Mouse (Mus musculus) heart, embryonic 14.5 days (tissue): ENCODE measurements around the gene Hspd1. TPM values are rescaled to one million over a fixed set of nuclear protein-coding genes. Genes with fewer than 3 reads are reported as not detected.
A peak's percentile ranks its signal among the peaks of the same experiment; 100 is the strongest.
"Not testable (repeated sequence)": the region's sequence is repeated elsewhere in the genome, so short reads cannot be mapped to it uniquely, and the experiment has no call there.

Experiments used
- ATAC-seq: fragments of 200-750 bp; cut with Nextera tagmentation; 2 replicates; pipeline ENCODE4 v1.8.0; 2017; ENCODE audit warnings: low read depth, moderate TSS enrichment; ENCODE audit not compliant: insufficient number of reproducible peaks, insufficient read depth, low FRiP score
- H3K27ac ChIP-seq, 2 experiments: fragments of 200-500 bp in 1 of 2; fragments of 300-500 bp in 1 of 2; sonication (generic) in 1 of 2; replicated peaks in 1 of 2; 2 replicates each; pipeline ENCODE4 v1.5.1; 2012 to 2014; ENCODE audit warnings: low read depth in 2 of 2, low read length in 2 of 2, control low read depth in 1 of 2, mild to moderate bottlenecking in 1 of 2, mixed read lengths in 1 of 2; ENCODE audit not compliant: control insufficient read depth in 1 of 2, insufficient read depth in 1 of 2
- H3K27me3 ChIP-seq: fragments of 300-500 bp; sonication (generic); 2 replicates; pipeline ENCODE4 v1.6.1; 2014; ENCODE audit warnings: mild to moderate bottlenecking, low read length, control low read depth; ENCODE audit not compliant: control insufficient read depth, insufficient read depth
- H3K36me3 ChIP-seq: fragments of 300-500 bp; sonication (generic); 2 replicates; pipeline ENCODE4 v1.6.1; 2014; ENCODE audit warnings: mild to moderate bottlenecking, control low read depth, low read length, mixed read lengths; ENCODE audit not compliant: control insufficient read depth, insufficient read depth
- H3K4me1 ChIP-seq, 2 experiments: fragments of 200-500 bp in 1 of 2; fragments of 300-500 bp in 1 of 2; sonication (generic) in 1 of 2; 2 replicates each; pipeline ENCODE4 v1.6.1; 2012 to 2014; ENCODE audit warnings: low read length in 2 of 2, control low read depth in 1 of 2, mixed read lengths in 1 of 2; ENCODE audit not compliant: control insufficient read depth in 2 of 2, insufficient read depth in 2 of 2
- H3K4me2 ChIP-seq: fragments of 300-500 bp; sonication (generic); 2 replicates; pipeline ENCODE4 v1.6.1; 2014; ENCODE audit warnings: mild to moderate bottlenecking, low read length
- H3K4me3 ChIP-seq, 2 experiments: fragments of 200-500 bp in 1 of 2; fragments of 300-500 bp in 1 of 2; sonication (generic) in 1 of 2; 2 replicates each; pipeline ENCODE4 v1.5.1; 2012 to 2014; ENCODE audit warnings: low read length in 2 of 2, mild to moderate bottlenecking in 2 of 2, control low read depth in 1 of 2, low read depth in 1 of 2, moderate library complexity in 1 of 2; ENCODE audit not compliant: control insufficient read depth in 1 of 2, insufficient read depth in 1 of 2
- H3K9ac ChIP-seq: fragments of 300-500 bp; sonication (generic); 2 replicates; pipeline ENCODE4 v1.6.1; 2014; ENCODE audit warnings: mild to moderate bottlenecking, low read length
- H3K9me3 ChIP-seq: fragments of 300-500 bp; sonication (generic); 2 replicates; pipeline ENCODE4 v1.6.1; 2016; ENCODE audit warnings: low read length, control low read depth; ENCODE audit not compliant: control insufficient read depth
- WGBS: fragments of 180-500 bp; shearing (Covaris S2); extraction: QIAGEN DNeasy Blood & Tissue Kit; methylation state at CpG from one replicate; pipeline ENCODE4 v1.1.7; 2014; 5-methylcytosine and 5-hydroxymethylcytosine counted together
- polyA plus RNA-seq: library from polyadenylated mRNA; unstranded; fragments of >200 nt; fragmentation: Nextera tagmentation; extraction: Ambion mirVana; gene quantifications from 2 replicates; pipeline ENCODE4 v1.2.1, GENCODE M21; 2014

The Hspd1 gene
- polyA plus RNA-seq, 1 experiment from 2014 or later = 380 TPM

DNA sequence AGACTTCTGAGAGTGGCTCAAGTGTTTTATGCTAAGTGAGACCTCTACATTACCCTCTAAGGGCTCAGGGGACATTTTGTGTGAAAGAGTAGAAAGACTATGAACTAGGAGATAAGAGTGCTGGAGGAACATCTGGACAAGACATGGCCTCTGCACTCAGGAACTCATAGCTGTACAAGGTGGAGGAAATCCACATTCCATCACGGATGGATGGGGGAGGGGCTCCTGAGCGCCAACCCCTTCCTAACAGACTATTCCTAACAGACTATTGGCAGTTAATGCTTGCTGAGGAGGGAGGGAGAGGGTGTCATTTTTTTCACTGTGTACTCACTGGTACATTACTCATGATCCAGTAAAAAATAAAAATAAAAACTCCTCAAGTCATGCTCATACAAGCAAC lies 13.3 kb downstream of the Hspd1 start:
- Histone ChIP-seq H3K4me2 (no peak overlapping the region), H3K4me1 (peaks cover 4 to 18% of the 10 kb centered on the region in 2 experiments; a peak in 3 of 4 replicates), H3K4me3 (no peak overlapping the region), H3K27ac (0 out of 4 replicates have a peak overlapping the region, but pooled peaks of 1 of the 2 experiments have one; percentile 34), H3K36me3 (peaks cover 58% of the 10 kb centered on the region), H3K27me3 (no peaks in the 10 kb centered on the region), H3K9me3 (no peaks in the 10 kb centered on the region), H3K9ac (no peak overlapping the region)
- ATAC-seq = no peak
- 41% methylated on average over 2 of the region's 2 CpGs for WGBS

GRCm38 (mm10) chr1:55072328-55072727 lies 15.7 kb downstream of the Hspd1 start:
- not testable (repeated sequence) for H3K4me3 ChIP-seq, H3K27me3 ChIP-seq, H3K9me3 ChIP-seq, H3K27ac ChIP-seq, H3K4me2 ChIP-seq, ATAC-seq, H3K9ac ChIP-seq
- Histone ChIP-seq H3K36me3 (peaks cover 59% of the 10 kb centered on the region), H3K4me1 (peaks cover 4 to 18% of the 10 kb centered on the region in 2 experiments; a peak in 3 of 4 replicates)

- Histone ChIP-seq H3K36me3 (peaks cover 45% of the 10 kb centered on the region), H3K27ac (no peak overlapping the region), H3K9me3 (no peaks in the 10 kb centered on the region), H3K4me2 (no peak overlapping the region), H3K4me3 (no peak overlapping the region), H3K27me3 (no peaks in the 10 kb centered on the region), H3K4me1 (no peaks in the 10 kb centered on the region), H3K9ac (no peak overlapping the region)
- 91% methylated on average over 4 of the region's 4 CpGs for WGBS
- no peak for ATAC-seq
These were observed 26.3 kb downstream of the Hspd1 start for GRCm38 (mm10) chr1:55061772-55062171.

GRCm38 (mm10) chr1:55061099-55061498 lies 26.9 kb downstream of the Hspd1 start:
- WGBS = 85% methylated on average over 5 of the region's 5 CpGs
- no peak for ATAC-seq
- no peak overlapping the region for H3K4me3 ChIP-seq
- H3K4me2 ChIP-seq = no peak overlapping the region
- no peaks in the 10 kb centered on the region for H3K4me1 ChIP-seq
- no peak overlapping the region for H3K9ac ChIP-seq
- H3K27me3 ChIP-seq = no peaks in the 10 kb centered on the region
- H3K36me3 ChIP-seq = peaks cover 38% of the 10 kb centered on the region
- no peaks in the 10 kb centered on the region for H3K9me3 ChIP-seq
- no peak overlapping the region for H3K27ac ChIP-seq

- 73% methylated on average over 2 of the region's 3 CpGs for WGBS
- not testable (repeated sequence) for H3K4me3 ChIP-seq, ATAC-seq, H3K27ac ChIP-seq, H3K4me1 ChIP-seq, H3K9ac ChIP-seq, H3K4me2 ChIP-seq, H3K9me3 ChIP-seq, H3K27me3 ChIP-seq
- peaks cover 20% of the 10 kb centered on the region for H3K36me3 ChIP-seq
These were observed 29.7 kb downstream of the Hspd1 start for GRCm38 (mm10) chr1:55058383-55058782.

GRCm38 (mm10) chr1:55055322-55056115 lies 32.5 kb downstream of the Hspd1 start:
- Histone ChIP-seq H3K4me1 (peaks cover 0 to 13% of the 10 kb centered on the region in 2 experiments; a peak in 2 of 4 replicates), H3K4me2 (no peak overlapping the region), H3K9me3 (no peaks in the 10 kb centered on the region), H3K9ac (no peak overlapping the region), H3K27ac (no peak overlapping the region), H3K36me3 (peaks cover 7% of the 10 kb centered on the region; the same call in 1 of the 2 replicates), H3K4me3 (no peak overlapping the region), H3K27me3 (no peaks in the 10 kb centered on the region)
- no peak for ATAC-seq
- 84% methylated on average over 5 of the region's 5 CpGs for WGBS

- Histone ChIP-seq H3K4me1 (peaks cover 0 to 13% of the 10 kb centered on the region in 2 experiments; a peak in 2 of 4 replicates), H3K27me3 (no peaks in the 10 kb centered on the region), H3K4me3 (peak overlapping the region; percentile 80 to 81; a peak in 3 of 4 replicates), H3K36me3 (peaks cover 7% of the 10 kb centered on the region; the same call in 1 of the 2 replicates), H3K9me3 (no peaks in the 10 kb centered on the region; the same call in 1 of the 2 replicates), H3K27ac (peak overlapping the region in 1 of 2 experiments; percentile 95; a peak in 1 of 4 replicates), H3K9ac (peak overlapping the region; percentile 79), H3K4me2 (peak overlapping the region; percentile 78)
- 67% methylated on average over 4 of the region's 4 CpGs for WGBS
- ATAC-seq = no peak
These were observed 34.4 kb downstream of the Hspd1 start for GRCm38 (mm10) chr1:55053596-55053995.
